Mouse (Mus musculus): ENCODE measurements around the gene Ugt1a5. TPM values are rescaled to one million over a fixed set of nuclear protein-coding genes. Genes with fewer than 3 reads are reported as not detected.

The Ugt1a5 gene
- total RNA-seq, 2 experiments from 2014 or later = 0.27 TPM; not detected in 1

GRCm38 (mm10) chr1:88195687-88196086, 29.9 kb downstream of the Ugt1a5 start:
- DNase-seq (ENCODE audit: low spot score in 2 of 2) = no peak

DNA sequence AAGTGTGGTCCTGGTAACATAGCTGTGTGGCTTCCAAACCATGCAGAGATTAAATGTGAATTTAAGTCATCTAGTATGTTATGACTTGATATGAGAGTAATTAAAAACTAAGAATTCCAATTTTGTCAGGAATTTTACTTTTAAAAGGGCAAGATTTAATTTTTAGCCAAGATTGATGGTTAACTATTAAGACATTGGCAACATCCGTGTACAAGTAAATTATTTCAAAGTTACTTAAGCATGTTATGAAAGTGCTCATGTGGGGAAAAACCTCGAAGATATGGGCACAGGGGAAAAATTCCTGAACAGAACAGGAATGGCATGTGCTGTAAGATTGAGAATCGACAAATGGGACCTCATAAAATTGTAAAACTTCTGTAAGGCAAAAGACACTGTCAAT, 31.6 kb downstream of the Ugt1a5 start:
- no peak for DNase-seq (ENCODE audit: low spot score in 2 of 2)

- no peak for DNase-seq (ENCODE audit: low spot score in 2 of 2)
These were observed 34.2 kb downstream of the Ugt1a5 start for GRCm38 (mm10) chr1:88199996-88200395.

GRCm38 (mm10) chr1:88200456-88200855, 34.6 kb downstream of the Ugt1a5 start, which contains the start of gene Ugt1a2:
Gene Ugt1a2, plus strand, starts transcription at chr1:88200601.
- DNase-seq (ENCODE audit: low spot score in 2 of 2) = no peak

DNA sequence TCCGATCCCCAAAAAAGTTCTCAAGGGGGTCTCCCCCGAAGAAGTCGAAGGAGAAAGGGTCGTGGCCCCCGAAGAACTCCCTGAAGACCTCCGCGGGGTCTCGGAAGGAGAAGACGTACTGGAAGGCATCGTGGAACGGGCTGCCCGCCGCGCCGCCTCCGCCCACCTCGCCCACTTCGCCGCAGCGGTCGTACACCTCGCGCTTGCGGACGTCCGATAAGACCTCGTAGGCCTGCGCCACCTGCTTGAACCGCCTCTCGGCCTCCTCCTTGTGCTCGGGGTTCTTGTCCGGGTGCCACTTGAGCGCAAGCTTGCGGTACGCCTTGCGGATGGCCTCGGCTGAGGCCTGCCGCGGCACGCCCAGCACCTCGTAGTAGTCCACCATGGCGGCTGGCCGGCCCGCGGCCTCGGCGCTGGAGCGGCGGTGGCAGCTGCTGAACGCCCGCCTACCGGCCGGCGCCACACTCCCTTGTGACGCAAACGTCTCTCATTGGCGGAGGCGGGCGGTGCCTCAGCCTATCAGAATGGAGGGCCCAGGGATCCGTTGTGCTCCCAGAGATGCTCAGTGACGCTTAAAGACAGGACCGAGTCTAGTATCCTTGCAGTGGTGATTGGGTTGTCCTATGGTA, 39.6 kb downstream of the Ugt1a5 start, which contains the start of gene Dnajb3:
TSS of gene Dnajb3 (minus strand) at position 489 of the 629 bp plus-strand sequence.
- DNase-seq (ENCODE audit: low spot score in 2 of 2) = peak; percentile 61 to 80

DNA sequence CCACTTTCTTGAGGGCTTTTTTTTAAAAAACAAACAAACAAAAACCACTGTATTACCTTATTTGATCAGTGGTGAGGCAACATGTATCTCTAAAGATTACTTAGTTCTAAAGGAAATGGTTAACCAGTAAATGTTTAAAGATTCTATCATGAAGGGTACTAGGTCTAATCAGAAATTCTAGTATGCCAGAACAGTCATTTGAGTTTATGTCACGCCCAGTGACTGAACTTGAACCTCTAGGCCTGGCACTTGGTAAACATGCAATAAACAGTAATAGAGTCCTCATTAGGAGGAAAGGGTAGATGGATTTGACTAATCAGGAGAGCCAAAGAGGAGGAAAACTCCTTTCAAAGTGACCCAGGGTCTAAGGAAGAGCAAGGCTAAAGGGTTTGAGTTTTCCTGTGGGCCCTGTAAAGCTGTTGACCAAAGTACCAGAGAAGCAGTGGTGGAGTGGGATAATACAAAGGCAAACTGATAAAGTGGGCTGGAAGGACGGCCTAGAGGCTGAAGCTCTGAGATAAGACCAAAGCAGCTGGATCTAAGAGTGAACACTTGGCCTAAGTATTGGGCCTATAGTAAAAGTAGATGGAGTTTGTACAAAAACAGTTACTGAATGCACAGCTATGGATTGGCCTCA, 41.1 kb downstream of the Ugt1a5 start:
- no peak for DNase-seq (ENCODE audit: low spot score in 2 of 2)

- peak in 1 of 2 experiments; percentile 16 for DNase-seq (ENCODE audit: low spot score in 2 of 2)
These were observed 46.0 kb downstream of the Ugt1a5 start, which contains the start of gene Ugt1a1 for GRCm38 (mm10) chr1:88211812-88212211. Gene Ugt1a1, plus strand, starts transcription at chr1:88211959.

- peak in 1 of 2 experiments; percentile 18 for DNase-seq (ENCODE audit: low spot score in 2 of 2)
These were observed 46.7 kb downstream of the Ugt1a5 start for GRCm38 (mm10) chr1:88212341-88213045.

DNA sequence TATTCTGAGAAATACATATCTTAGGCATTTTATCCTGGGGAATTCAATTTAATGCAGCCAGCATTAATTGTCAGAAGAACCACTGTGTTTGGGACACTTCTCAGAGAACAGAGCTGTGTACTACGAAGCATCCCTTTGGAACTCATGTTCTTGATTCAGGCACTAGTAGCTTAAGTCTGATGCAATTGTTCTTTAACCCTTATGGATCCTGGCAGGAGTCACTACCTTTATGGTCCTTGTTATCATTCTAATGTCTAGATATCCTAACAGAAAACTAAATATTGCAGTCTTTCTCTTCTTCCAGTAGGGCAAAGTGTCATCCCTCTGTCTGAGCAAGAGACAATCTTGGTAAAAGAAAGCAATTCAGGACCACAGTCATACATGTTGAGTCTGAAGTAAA, 47.2 kb downstream of the Ugt1a5 start:
- DNase-seq (ENCODE audit: low spot score in 2 of 2) = no peak

DNA sequence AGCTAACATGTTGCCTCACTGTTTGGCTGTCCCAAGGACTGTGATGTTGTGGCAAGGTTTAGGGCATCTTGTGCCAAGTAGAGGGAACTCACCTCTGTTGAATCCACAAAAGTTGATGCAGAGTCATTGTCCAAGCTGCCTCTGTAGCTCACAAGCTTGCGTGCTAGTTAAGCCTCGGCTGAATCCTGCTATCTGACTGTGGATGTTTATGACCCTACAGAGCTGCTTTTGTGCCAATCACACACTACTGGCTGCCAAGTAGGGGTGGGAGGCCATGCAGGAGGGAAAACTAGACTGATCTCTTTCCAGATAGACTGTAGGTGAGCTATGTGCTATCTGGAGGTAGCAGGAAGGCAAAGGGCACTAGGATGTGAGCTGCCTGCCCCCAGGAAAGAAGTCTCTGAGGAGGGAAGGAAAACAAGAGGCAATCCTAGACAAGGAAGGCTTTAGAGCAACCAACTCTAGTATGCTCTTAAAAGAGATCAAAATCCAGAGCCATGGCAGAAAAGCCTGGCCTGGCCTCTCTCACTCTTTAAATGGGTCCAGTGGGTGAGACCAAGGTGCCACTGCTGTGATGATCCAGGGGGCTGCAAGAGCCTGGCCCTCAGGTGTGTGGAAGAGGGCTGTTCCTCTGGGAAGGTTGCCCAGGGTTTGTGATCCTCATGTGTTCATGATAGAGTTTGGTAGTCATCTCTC, 48.1 kb downstream of the Ugt1a5 start:
- peak in 1 of 2 experiments; percentile 28 for DNase-seq (ENCODE audit: low spot score in 2 of 2)

DNA sequence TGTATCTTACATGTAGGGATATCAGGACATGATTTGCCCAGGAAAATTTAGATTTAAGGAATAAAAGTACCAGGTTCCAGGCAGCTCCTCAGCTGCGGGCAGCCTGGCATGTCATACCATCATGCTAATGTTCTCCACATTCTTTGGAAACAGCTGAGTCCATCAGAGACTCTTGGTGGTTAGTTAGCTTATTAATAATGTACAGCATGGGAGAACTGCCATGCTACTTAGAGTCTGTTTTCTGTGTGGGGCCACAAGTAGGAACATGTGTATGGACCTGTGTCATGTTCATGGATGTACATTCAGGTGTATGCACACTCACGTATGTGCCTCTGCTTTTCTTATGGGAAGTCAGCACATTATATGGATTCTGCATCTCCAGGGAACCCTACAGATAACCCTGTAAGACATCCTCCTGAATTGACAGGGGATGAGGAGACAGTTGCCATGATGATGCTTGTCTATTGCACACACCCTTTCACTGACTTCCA, 48.7 kb downstream of the Ugt1a5 start:
- DNase-seq (ENCODE audit: low spot score in 2 of 2) = peak in 1 of 2 experiments; percentile 9

- DNase-seq (ENCODE audit: low spot score in 2 of 2) = peak in 1 of 2 experiments; percentile 9
These were observed 49.9 kb downstream of the Ugt1a5 start for GRCm38 (mm10) chr1:88215466-88216380.

DNA sequence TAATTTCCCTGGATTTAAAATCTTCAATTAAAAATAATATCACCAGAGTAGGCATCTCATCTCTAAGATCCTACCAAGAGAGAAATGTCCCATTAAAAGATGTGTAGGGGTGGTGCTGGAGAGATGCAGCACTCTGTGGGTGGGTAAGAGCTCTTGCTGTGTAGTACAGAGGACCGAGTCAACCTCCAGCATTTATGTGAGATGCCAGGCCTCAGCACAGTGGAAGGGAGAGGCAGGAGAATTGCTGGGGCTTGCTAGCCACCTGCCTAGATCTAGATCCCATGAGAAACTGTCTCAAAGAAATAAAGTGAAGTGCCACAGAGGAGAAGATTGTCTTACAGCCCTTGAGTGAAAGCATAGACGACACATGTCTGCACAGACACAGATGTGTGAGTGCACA, 50.7 kb downstream of the Ugt1a5 start:
- peak in 1 of 2 experiments; percentile 10 for DNase-seq (ENCODE audit: low spot score in 2 of 2)

DNA sequence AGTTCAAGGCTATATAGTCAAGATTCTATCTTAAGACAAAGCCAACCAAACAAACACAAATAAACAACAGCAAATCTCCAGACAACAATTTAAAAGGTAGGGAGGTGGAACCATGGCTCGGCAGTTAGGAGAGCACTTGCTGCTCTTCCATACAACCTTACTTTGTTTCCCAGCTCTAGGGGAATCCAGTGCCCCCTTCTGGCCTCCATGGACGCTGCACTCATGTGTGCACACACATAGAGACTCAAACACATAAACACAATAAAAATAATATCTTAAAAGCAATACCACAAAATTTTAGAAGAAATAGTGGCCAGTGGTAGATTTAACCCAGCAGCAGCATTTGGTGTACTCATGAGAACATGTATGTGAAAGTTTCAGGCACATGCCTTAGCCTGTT, 51.3 kb downstream of the Ugt1a5 start:
- peak in 1 of 2 experiments; percentile 15 for DNase-seq (ENCODE audit: low spot score in 2 of 2)

- peak in 1 of 2 experiments; percentile 13 for DNase-seq (ENCODE audit: low spot score in 2 of 2)
These were observed 51.8 kb downstream of the Ugt1a5 start for GRCm38 (mm10) chr1:88217576-88217975.

- peak; percentile 28 to 43 for DNase-seq (ENCODE audit: low spot score in 2 of 2)
These were observed 52.2 kb downstream of the Ugt1a5 start for GRCm38 (mm10) chr1:88218051-88218450.

DNA sequence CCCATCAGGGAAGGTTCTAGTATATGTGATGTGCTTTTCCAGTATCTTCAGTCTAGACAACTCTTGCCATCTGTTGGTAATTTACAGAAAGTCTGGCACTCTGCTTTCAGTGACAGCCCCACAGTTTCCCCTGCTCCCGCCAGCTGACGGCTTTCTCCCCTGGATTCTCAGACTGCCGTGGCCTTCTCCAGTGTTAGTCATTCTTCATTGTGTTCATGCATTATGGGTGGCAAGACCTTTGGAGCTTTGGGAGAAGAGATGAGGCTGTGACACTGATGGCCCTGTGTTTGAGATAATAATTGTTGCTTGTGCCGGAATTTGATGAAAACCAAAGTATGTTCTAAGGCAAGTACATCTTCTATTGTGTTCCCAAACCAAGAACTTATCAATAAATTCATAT, 52.8 kb downstream of the Ugt1a5 start:
- no peak for DNase-seq (ENCODE audit: low spot score in 2 of 2)

DNA sequence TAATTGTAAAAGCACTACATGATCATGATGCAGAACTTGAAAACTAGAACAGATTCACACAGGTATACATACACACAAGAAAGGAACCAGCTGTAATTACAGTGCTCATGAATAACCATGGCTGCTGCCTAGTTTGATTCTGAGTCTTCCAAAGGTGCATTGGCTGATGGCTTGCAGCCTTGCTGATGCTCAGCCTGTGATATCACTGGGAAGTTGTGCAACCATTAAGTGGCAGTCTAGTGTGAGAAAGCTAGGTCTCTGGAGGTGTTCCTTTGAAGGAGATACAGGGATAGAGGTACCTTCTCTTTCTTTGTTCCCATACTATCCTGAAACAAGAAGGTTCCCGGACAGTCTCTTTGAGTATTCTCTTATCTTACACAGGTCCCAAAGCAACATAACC, 53.2 kb downstream of the Ugt1a5 start:
- peak in 1 of 2 experiments; percentile 22 for DNase-seq (ENCODE audit: low spot score in 2 of 2)

DNA sequence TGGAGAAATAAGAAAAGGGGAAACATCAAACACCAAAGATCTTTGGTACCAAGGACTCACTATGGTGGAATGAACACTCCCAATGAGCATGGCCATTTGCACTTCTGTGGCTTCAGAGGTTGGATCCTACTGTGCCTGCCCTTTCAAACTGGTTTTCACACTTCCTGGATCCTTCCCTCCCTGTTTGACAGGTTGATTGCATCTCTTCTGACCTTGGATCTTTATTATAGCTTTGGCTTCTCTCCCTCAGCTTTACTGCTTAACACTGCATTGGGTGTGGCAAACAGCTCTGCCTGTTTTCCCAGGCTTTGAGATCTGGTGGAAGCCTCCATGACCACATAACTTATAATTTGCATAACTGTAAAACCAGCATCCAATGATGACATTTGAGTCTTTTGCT, 54.5 kb downstream of the Ugt1a5 start:
- DNase-seq (ENCODE audit: low spot score in 2 of 2) = peak in 1 of 2 experiments; percentile 21

- DNase-seq (ENCODE audit: low spot score in 2 of 2) = peak in 1 of 2 experiments; percentile 0
These were observed 56.4 kb downstream of the Ugt1a5 start for GRCm38 (mm10) chr1:88222216-88222615.

Measured in gastrocnemius, postnatal 4 days (tissue).